Mouse (Mus musculus) hindbrain, embryonic 11.5 days (tissue): ENCODE measurements around the gene Vwa8. TPM values are rescaled to one million over a fixed set of nuclear protein-coding genes. Genes with fewer than 3 reads are reported as not detected.

ENCODE experiments used
- ATAC-seq: fragments of 200-750 bp; cut with Nextera tagmentation; 2 replicates; pipeline ENCODE4 v1.8.0; 2017; ENCODE audit warnings: mild to moderate bottlenecking, moderate TSS enrichment, moderate library complexity; ENCODE audit not compliant: low FRiP score
- DNase-seq: peaks from one replicate; pipeline ENCODE4 v3.0.0-alpha.2; 2015; ENCODE audit warnings: low spot score
- H3K27ac ChIP-seq: fragments of 300-500 bp; sonication (generic); 2 replicates; pipeline ENCODE4 v1.5.1; 2014; ENCODE audit warnings: mild to moderate bottlenecking, low read depth, low read length
- H3K27me3 ChIP-seq: fragments of 300-500 bp; sonication (generic); 2 replicates; pipeline ENCODE4 v1.6.1; 2014; ENCODE audit warnings: mild to moderate bottlenecking, low read length, moderate library complexity, mixed read lengths; ENCODE audit not compliant: control insufficient read depth, insufficient read depth
- H3K36me3 ChIP-seq: fragments of 300-500 bp; sonication (generic); 2 replicates; pipeline ENCODE4 v1.6.1; 2014; ENCODE audit warnings: mild to moderate bottlenecking, low read length, moderate library complexity, mixed read lengths; ENCODE audit not compliant: control insufficient read depth, insufficient read depth
- H3K4me1 ChIP-seq: fragments of 300-500 bp; sonication (generic); replicated peaks from 2 replicates; pipeline ENCODE4 v1.6.1; 2014; ENCODE audit warnings: low read length, mixed read lengths; ENCODE audit not compliant: control insufficient read depth, insufficient read depth
- H3K4me2 ChIP-seq: fragments of 300-500 bp; sonication (generic); replicated peaks from 2 replicates; pipeline ENCODE4 v1.6.1; 2014; ENCODE audit warnings: mild to moderate bottlenecking, low read depth, low read length
- H3K4me3 ChIP-seq: fragments of 300-500 bp; sonication (generic); 2 replicates; pipeline ENCODE4 v1.5.1; 2014; ENCODE audit warnings: low read depth, low read length
- H3K9ac ChIP-seq: fragments of 300-500 bp; sonication (generic); 2 replicates; pipeline ENCODE4 v1.6.1; 2014; ENCODE audit warnings: low read depth, low read length
- H3K9me3 ChIP-seq: fragments of 300-500 bp; sonication (generic); 2 replicates; pipeline ENCODE4 v1.6.1; 2016; ENCODE audit warnings: low read length; ENCODE audit not compliant: control insufficient read depth
- WGBS: fragments of 180-500 bp; shearing (Covaris S2); extraction: QIAGEN DNeasy Blood & Tissue Kit; methylation state at CpG from one replicate; pipeline ENCODE4 v1.1.7; 2014; 5-methylcytosine and 5-hydroxymethylcytosine counted together
- polyA plus RNA-seq: library from polyadenylated mRNA; unstranded; fragments of >200 nt; fragmentation: Nextera tagmentation; extraction: Ambion mirVana; gene quantifications from 2 replicates; pipeline ENCODE4 v1.2.1, GENCODE M21; 2014

Gene Vwa8
- polyA plus RNA-seq, 1 experiment from 2014 or later: 7.2 TPM

GRCm38 (mm10) chr14:79106655-79107515 is 258.0 kb downstream of the Vwa8 start:
- WGBS: 35% methylated on average over 14 of the region's 14 CpGs
- H3K4me1 ChIP-seq: no peaks in the 10 kb centered on the region
- peak; percentile 51; the same call in 1 of the 2 replicates for ATAC-seq
- no peaks in the 10 kb centered on the region for H3K9me3 ChIP-seq
- H3K9ac ChIP-seq: no peak overlapping the region
- H3K27ac ChIP-seq: no peak overlapping the region
- no peaks in the 10 kb centered on the region for H3K36me3 ChIP-seq
- H3K4me2 ChIP-seq: no peak overlapping the region
- no peaks in the 10 kb centered on the region for H3K27me3 ChIP-seq
- H3K4me3 ChIP-seq: no peak overlapping the region
- DNase-seq: peak; percentile 84

GRCm38 (mm10) chr14:79109375-79109774 is 260.5 kb downstream of the Vwa8 start:
- ATAC-seq (no peak), DNase-seq (no peak)
- H3K9ac ChIP-seq: no peak overlapping the region
- no peak overlapping the region for H3K4me2 ChIP-seq
- H3K4me1 ChIP-seq: no peaks in the 10 kb centered on the region
- 37% methylated on average over 1 of the region's 1 CpGs for WGBS
- H3K36me3 ChIP-seq: no peaks in the 10 kb centered on the region
- no peaks in the 10 kb centered on the region for H3K27me3 ChIP-seq
- no peaks in the 10 kb centered on the region for H3K9me3 ChIP-seq
- H3K27ac ChIP-seq: no peak overlapping the region
- H3K4me3 ChIP-seq: no peak overlapping the region

- no peaks in the 10 kb centered on the region for H3K36me3 ChIP-seq
- H3K4me2 ChIP-seq: no peak overlapping the region
- no peaks in the 10 kb centered on the region for H3K4me1 ChIP-seq
- DNase-seq (no peak), ATAC-seq (no peak)
- 67% methylated on average over 3 of the region's 3 CpGs for WGBS
- no peaks in the 10 kb centered on the region for H3K9me3 ChIP-seq
- H3K4me3 ChIP-seq: no peak overlapping the region
- no peak overlapping the region for H3K27ac ChIP-seq
- no peaks in the 10 kb centered on the region for H3K27me3 ChIP-seq
- H3K9ac ChIP-seq: no peak overlapping the region
These were observed 261.2 kb downstream of the Vwa8 start for GRCm38 (mm10) chr14:79110012-79110411.

- no peak overlapping the region for H3K4me3 ChIP-seq
- H3K27me3 ChIP-seq: no peaks in the 10 kb centered on the region
- ATAC-seq (no peak), DNase-seq (no peak)
- H3K9me3 ChIP-seq: no peaks in the 10 kb centered on the region
- H3K27ac ChIP-seq: no peak overlapping the region
- 90% methylated on average over 6 of the region's 6 CpGs for WGBS
- H3K4me2 ChIP-seq: no peak overlapping the region
- no peak overlapping the region for H3K9ac ChIP-seq
- H3K36me3 ChIP-seq: no peaks in the 10 kb centered on the region
- no peaks in the 10 kb centered on the region for H3K4me1 ChIP-seq
These were observed 263.2 kb downstream of the Vwa8 start for GRCm38 (mm10) chr14:79112050-79112449.

GRCm38 (mm10) chr14:79114526-79115383 is 265.9 kb downstream of the Vwa8 start:
- Histone ChIP-seq H3K4me3 (no peak overlapping the region), H3K9ac (no peak overlapping the region), H3K4me2 (no peak overlapping the region), H3K27ac (no peak overlapping the region), H3K27me3 (no peaks in the 10 kb centered on the region), H3K9me3 (no peaks in the 10 kb centered on the region), H3K36me3 (no peaks in the 10 kb centered on the region), H3K4me1 (no peaks in the 10 kb centered on the region)
- ATAC-seq: no peak
- WGBS: 91% methylated on average over 11 of the region's 11 CpGs
- DNase-seq: no peak

GRCm38 (mm10) chr14:79118457-79118856 is 269.6 kb downstream of the Vwa8 start:
- Histone ChIP-seq H3K36me3 (no peaks in the 10 kb centered on the region), H3K27me3 (no peaks in the 10 kb centered on the region), H3K27ac (no peak overlapping the region), H3K4me1 (no peaks in the 10 kb centered on the region), H3K9ac (no peak overlapping the region), H3K9me3 (no peaks in the 10 kb centered on the region), H3K4me3 (no peak overlapping the region), H3K4me2 (no peak overlapping the region)
- DNase-seq: no peak
- ATAC-seq: no peak
- 96% methylated on average over 7 of the region's 7 CpGs for WGBS

GRCm38 (mm10) chr14:79119354-79119753 is 270.5 kb downstream of the Vwa8 start:
- 88% methylated on average over 9 of the region's 9 CpGs for WGBS
- ATAC-seq: no peak
- no peak for DNase-seq

GRCm38 (mm10) chr14:79120681-79121080 is 271.8 kb downstream of the Vwa8 start:
- no peak overlapping the region for H3K9ac ChIP-seq
- H3K27me3 ChIP-seq: no peaks in the 10 kb centered on the region
- no peak overlapping the region for H3K4me3 ChIP-seq
- no peaks in the 10 kb centered on the region for H3K36me3 ChIP-seq
- WGBS: 88% methylated on average over 11 of the region's 11 CpGs
- H3K4me2 ChIP-seq: no peak overlapping the region
- no peaks in the 10 kb centered on the region for H3K4me1 ChIP-seq
- ATAC-seq: no peak
- no peaks in the 10 kb centered on the region for H3K9me3 ChIP-seq
- DNase-seq: no peak
- H3K27ac ChIP-seq: no peak overlapping the region

More at GRCm38 (mm10) chr14:79119354-79119753, 270.5 kb downstream of the Vwa8 start:
- Histone ChIP-seq H3K4me1 (no peaks in the 10 kb centered on the region), H3K9ac (no peak overlapping the region), H3K4me3 (no peak overlapping the region), H3K9me3 (no peaks in the 10 kb centered on the region), H3K4me2 (no peak overlapping the region), H3K36me3 (no peaks in the 10 kb centered on the region), H3K27ac (no peak overlapping the region), H3K27me3 (no peaks in the 10 kb centered on the region)
